Mouse (Mus musculus) retina, embryonic 14.5 days (tissue): ENCODE data around the gene Aco1.
A peak's percentile ranks its signal among the peaks of the same experiment; 100 is the strongest.

Experiments used
- DNase-seq: peaks from one replicate; pipeline ENCODE4 v3.0.0-alpha.2; 2015; ENCODE audit warnings: low spot score

Gene Aco1

DNA sequence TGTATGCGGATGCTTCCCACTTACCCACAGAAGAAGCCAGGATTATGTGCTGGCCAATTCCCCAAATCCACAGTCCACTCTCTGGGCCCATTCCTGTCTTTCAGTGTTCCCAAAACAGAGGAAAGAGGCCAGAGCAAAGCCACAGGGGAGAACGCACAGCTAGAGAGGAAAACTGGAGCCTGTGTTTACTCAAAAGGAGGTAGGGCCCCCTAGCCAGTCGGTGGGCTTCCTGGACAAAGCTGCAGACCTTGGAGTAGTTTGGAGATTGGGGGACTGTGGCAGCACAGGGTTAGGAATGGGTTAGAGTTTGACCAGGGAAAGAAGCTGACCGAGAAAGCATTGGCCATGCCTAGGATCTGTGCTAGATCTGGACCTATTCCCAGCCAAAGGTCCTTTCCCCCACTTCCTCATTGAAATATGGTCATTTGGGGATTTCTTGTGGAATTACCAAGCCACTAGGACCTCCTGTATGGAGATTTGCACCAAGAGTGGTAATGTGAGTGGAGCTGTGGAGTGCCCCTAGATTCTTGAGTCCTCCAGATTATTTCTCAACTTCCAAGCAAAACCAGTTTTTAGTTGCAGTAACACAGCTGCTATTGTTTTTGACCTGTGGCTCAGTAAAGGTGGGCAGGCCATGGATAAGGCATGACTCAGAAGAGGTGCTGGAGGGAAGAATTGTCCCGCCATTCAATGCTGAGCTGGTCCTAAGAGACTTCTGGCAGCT lies 14.8 kb downstream of the Aco1 start:
- DNase-seq, result no peak

DNA sequence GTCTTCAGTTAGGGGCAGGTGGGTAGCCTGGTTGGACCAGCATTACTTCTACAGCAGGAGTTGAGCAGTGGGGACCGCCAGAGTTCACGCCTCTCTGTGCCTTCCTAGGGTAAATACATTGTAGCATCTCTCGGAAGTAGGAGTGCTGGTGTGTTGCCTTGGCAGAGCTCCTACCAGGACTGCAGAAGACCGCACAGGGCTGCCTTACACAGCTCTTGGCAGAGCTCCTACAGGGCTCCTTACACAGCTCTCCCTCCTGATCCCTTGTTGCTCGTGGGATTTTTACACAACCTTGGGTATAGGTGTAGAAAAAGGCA lies 15.3 kb downstream of the Aco1 start:
- DNase-seq, result no peak

DNA sequence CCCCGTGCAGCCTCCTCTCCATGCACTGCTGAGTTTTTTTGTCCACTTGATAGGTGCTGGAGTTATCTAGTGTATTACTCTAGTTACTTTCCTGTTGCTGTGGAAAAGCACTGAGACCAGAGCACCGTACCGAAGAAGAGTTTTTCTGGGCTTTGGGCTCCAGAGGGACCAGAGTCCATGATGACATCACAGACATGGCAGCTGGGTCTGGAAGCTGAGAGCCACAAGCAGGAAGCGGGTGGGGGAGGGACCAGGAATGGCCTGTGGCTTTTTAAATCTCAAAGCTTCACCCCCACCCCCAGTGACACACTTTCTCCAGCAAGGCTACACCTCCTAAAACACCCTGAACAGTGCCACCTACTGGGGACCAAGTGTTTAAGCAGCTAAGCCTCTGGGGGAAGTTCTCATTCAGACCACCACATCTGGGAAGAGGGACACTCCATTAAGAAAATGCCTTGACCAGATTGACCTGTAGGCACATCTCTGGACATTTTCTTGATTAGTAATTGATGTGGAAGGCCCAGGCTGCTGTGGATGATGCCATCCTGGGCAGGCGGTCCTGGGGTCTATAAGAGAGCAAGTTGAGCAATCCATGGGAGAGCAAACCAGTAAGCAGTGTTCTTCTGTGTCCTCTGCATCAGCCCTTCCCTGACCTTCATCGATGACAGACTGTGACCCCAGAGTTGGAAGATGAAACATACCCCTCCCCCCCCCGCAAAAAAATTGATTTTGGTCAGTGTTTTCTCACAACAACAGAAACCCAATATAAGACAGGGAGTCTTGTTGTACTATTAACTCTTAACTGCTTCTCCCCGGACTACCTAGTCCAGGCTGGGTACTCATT lies 17.9 kb downstream of the Aco1 start:
- no peak for DNase-seq

DNA sequence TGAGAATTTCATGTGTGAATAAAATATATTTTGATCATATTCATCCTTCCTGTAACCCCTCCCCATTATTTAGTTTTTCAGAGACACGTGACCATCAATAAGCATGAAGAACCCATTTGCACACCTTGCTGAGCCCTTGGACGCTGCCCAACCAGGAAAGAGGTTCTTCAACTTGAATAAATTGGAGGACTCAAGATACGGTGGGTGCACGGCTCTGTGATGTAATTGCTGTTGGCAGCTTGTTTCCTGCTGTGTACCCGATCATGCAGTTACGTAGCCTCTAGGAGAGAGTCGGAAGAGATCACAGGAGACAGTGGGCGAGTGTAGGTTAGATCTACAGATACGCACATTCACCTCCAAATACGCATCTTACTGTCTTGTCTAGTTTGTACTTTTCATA lies 20.8 kb downstream of the Aco1 start:
- DNase-seq, result peak; percentile 38

DNA sequence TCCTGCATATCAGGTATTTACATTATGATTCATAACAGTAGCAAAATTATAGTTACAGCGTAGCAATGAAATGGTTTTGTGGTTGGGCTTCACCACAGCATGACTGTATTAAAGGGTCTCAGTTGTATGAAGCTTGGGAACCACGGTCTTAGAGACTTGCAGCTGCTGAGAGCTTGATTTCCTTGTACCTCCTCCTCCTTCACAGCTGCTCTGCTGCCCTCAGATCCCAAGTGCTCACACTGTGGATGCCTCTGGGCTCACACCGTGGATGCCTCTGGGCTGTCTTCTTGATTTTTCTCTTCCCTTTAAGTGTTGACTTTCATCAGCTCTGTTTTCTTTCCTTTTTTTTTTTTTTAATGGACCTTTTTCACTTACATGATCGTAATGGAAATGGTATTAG lies 28.6 kb downstream of the Aco1 start:
- DNase-seq, result no peak

DNA sequence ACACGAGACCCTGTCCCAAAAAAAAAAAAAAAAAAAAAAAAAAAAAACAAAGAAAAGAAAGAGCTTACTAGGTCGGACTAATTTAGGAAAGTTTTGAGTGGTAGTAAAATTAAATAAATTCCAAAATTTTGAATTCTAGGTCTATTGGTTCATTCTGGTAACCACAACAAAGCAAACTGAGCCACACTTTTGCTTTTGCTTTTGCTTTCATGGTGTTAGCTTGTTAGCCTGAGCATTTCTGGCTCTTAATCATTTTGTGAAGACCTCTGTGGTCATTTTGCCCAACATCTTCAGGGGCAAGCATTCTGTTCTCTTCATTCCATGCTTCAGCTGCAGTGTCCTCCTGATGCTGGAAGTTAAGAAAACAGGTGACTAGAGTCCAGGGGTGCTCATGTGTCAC lies 29.5 kb downstream of the Aco1 start:
- DNase-seq, result no peak

DNA sequence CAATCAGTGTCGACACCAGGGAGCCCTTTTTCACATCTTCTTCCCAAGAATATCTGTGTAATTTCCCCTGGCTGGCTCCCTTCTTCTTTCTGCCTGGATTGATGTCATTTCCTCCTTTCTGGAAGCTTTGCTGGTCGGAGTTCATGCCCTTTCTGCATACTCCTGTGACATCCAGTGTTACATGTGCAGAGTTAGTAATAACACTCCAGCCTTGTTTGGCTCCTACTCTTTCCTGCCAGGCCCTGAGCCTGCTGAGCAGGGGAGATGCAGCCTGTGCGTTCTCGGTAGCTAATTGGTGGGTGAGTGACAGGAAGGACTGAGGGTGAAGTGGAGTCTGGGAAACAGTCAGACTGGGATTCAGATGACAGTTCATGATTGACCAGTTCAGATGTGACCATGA lies 31.4 kb downstream of the Aco1 start:
- DNase-seq, result no peak

DNA sequence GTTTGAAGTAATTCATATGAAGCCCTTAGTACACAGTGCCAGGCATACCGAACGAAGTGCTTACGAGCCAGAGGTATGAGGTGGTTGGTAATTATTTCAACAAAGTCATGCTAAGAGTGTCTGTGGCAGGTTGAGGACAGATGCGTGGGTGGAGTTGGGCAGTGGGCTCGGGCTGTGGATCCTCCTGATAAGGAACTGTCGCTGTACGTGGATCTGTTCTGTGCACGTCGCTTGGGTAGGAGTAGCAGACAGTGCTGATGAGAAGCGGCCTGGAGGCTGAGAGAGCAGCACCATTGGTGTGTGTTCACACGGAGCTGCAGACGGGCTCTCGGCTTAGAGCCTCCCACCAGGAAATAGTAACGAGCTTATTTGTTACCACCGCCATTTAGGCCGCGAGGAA lies 35.7 kb downstream of the Aco1 start:
- DNase-seq, result no peak

DNA sequence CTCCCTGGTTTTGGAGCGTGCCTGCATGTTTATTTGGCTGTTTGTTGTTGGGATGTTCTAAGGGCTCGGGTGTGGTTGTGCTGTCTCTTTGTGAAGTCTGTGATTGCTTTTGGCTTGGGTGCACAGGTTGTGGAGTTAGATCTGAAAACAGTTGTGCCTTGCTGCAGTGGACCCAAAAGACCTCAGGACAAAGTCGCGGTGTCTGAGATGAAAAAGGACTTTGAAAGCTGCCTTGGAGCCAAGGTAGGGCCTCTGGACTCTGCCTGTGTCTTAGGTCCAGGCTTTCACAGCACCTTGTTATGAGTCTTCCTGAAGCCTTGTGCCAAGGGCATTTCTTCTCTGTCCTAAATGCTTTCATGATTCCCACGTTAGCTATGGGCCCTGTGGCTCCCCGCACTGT lies 37.2 kb downstream of the Aco1 start:
- DNase-seq, result no peak

DNA sequence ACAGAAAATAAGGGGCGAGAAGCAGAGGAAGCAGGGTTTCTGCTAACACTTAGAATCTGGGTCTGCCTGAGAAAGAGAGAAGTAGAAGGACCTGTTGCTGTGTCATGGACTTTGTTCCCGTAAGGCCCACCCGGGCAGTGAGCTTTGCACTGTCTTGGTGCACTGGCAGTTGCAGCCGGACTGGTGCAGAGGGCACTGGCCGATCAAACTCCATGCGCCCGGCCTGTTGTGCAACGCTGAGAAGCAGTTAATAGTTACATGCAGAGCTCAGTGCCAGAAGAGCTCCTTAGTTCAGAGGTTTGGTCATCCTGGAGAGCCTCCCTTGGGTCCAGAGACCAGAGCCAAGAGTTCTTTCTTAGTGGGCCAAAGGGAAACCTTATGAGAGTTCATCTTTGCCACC lies 38.8 kb downstream of the Aco1 start:
- DNase-seq, result no peak

DNA sequence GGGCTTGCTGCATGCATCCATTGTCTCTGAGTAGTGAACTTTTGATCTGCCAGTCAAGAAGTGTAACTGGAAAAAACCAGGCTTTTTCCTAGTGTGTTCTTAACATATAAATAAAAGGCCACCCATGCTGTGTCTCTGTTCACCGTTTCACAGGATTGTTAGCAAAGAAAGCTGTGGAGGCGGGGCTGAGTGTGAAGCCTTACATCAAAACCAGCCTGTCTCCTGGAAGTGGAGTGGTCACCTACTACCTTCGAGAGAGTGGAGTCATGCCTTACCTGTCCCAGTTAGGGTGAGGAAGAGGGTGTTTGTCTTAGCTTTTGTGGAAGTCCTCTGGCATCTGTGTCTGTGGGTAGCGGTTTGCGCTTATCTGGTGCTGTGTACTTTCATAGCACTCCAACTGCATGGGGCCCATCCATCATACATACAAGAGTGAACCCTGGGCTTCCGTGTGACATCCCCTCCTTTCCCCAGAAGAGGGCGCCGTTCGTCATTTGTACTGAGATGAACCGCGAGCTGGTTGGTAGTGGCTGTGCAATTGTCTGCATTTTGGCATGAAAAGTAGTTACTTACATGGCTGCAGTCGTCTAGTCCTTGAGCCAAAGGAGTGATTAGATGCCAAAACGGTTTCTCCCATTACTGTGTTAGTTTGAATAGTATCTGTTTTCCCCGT lies 39.9 kb downstream of the Aco1 start:
- peak; percentile 71 for DNase-seq

DNA sequence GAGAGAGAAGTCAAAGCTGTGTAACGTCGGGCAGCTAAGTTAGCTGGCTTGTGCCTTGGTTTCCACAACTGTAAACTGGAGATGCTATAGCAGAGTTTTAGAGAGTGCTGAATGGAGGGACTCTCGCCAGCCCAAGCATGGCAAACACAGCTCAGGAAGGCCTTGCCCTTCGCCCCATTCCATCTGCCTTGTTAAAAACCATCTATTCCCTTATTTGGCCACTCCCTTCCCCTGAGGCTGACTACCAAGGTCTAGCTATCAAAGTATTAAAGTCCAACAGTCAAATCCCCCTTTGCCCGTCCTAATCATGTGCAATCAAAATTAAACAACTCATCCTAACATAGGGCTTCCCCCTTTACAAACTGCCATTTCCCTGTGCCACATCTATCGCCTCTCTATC lies 40.9 kb downstream of the Aco1 start:
- no peak for DNase-seq

DNA sequence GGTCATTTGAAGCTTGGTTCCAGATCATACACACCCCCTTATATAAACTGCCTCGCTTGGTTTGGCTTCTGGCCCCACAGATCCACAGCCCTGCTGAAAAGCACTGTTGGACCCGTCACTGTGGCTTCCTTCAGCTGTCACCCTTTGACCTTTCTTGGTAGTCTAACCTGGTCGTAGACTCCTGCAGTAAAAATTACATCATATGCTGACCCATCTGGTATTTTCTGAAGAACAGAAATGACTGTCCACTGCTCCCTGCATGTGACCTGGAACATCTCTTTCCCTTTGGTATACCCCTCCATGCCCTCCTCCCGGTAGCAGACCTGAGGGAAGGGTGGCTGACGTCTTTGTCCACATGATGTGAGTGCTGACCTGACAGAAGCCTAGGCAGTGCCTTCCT lies 41.6 kb downstream of the Aco1 start:
- no peak for DNase-seq

DNA sequence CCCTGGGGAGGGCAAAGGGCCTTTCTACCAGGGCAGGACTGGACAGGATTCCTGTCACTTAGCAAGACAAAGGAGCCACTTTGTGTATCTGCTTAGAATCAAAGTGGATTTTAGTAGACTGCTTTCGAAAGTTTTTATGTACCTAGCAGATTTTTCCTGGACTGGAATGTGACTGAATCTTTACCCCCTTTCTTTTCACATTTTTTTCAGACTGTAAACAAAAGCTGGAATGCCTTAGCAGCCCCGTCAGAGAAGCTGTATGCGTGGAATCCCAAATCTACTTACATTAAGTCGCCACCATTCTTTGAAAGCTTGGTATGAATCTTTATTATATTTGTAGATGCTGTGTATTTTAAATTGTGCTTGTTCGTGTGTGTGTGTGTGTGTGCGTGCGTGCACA lies 45.1 kb downstream of the Aco1 start:
- DNase-seq, result no peak

DNA sequence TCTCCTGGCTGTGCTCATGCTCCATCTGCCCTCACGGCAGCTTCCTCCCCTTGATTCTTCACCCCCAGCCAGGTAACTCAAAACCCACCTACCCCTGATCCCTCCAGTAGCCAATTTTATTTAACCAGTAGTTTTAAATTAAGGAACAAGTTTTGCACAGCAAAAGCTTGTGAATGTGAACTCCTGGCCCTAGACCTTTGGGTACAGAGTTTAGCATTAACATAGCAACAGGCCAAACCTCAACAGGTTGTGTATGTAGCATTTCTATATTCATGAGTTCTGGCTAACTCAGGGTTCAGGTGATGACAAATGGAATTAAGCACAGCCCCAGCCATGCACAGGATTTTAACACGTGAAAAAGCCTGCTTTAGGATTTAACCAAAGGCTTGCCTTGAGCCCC lies 49.4 kb downstream of the Aco1 start:
- no peak for DNase-seq

DNA sequence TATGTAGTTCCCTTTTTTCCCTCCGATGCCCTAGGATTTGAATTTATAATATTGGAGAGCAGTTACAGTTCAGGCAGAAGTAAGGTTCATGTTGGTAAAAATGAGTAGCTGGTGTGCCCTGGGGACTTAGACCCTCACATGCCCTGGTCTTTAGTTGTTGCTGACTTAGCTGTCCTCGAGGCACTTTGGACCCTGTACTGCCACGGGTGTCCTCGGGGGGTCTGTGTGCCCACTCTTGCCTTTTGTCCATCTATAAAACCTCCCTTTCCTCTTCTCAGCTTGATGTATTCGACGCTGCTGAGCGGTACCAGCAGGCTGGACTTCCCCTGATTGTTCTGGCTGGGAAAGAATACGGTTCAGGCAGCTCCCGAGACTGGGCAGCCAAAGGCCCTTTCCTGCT lies 50.6 kb downstream of the Aco1 start:
- no peak for DNase-seq

DNA sequence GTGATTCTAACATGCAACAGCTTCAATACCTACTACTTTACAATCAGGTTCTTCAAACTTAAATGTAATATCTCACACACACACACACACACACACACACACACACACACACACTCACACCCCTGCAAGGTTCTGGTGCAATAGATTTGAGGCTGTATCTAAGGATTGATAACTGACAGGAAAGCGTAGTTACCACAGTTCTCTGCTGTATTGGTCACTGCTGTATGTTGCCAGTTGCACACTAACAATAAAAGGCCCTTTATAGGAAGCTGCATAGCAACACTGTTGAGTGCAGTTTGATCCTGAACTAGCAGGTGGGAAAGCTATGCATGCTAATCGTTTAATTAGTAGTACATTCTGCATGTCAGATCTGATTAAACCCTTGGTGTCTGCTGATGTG lies 52.5 kb downstream of the Aco1 start:
- no peak for DNase-seq

DNA sequence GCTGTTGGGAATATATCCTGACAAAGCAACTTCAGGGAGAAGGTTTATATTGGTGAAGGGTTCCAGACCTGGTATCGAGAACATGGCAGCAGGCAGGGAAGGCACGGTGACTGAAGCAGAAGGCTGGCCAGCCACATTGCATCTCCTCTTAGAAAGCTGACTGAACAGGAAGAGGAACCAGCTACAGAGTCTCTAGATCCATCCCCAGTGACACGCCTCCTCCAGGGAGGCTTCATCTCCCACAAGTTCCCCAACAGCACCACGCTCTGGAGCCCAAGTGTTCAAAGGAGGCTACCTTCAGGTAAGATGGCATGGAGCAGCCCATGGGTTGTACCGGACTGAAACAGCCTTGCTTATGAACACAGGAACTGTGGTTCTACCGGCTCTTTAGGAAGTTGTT lies 59.3 kb downstream of the Aco1 start:
- no peak for DNase-seq

DNA sequence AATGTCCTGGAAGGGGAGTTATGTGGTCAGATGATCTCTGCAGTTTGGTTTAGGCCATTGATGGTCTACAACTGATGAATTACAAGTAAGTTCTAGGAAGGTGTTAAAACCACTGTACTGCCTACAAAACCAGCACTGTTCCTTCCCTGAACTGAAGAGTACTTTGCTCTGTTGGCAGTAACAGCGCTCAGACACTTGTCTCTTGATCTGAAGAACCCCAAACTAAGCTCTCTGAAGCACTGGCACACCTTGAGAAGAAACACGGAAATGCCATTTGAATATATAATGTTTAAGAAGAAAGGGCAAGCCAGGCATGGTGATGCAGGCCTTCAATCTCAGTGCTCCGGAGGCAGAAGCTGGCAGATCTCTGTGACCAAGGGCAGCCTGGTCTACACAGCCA lies 61.5 kb downstream of the Aco1 start:
- DNase-seq, result no peak

DNA sequence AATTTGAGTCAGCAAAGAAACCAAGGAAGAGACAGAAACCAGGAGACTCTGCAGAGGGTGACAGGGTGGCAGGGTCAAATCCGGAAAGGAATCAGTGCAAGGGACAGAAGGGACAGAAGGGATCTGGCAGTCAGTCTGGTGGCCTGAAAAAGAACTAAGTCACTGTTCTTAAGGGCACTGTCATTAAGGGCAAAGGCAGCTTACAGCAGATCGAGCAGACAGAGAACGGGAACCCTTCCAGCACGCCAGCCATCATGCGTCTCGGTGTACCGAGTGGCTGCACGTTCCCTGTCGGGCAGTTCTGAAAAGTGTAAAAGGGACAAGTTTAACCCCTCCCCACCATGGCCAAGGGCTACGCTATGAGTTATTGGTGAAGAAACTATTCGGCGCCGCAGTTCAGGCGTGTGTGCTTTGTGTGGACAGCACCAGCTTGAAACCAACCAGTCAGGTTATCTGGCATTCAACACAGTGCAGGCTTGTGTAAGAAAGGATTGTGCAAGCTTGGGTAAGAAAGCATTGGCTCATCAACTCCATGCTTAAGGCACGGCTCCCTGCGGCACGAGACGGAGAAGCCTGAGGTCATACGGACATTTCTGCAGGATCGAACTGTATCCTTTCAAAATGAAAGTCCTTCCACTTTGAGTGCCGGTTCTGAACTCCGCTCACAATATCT lies 62.5 kb downstream of the Aco1 start:
- no peak for DNase-seq

DNA sequence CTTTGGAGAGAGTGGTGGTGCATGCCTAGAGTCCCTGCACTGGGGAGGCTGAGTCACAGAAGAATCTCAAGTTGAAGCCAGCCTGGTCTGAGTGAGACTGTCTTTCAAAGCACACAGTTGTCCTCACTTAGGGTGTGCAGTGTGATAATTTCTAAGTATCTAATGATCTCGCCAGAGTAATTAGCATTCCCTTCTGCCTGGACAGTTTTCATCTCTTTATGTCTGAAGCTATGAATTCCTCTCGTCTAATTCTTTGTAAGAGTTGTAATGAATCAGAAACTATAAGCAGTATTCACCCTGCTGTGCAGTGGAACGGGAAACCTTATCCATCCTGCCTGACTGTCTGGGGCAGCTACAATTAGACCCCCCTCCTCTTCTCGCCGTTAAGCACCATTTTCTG lies 64.8 kb downstream of the Aco1 start:
- DNase-seq, result peak; percentile 29

DNA sequence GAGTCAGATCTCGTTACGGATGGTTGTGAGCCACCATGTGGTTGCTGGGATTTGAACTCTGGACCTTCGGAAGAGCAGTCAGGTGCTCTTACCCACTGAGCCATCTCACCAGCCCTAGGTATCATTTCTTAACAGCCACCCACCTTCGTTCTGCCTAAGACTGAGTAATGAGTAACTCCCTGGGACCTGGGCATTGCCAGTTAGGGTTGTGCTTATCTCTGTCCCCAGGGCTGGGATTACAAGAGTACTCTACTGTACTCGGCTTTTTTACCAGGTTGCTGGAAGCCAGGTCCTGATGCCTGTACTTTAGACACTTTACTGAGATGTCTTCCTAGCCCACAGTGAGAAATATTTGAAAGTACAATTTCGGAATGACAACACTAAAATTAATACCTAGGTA lies 69.3 kb downstream of the Aco1 start:
- no peak for DNase-seq

DNA sequence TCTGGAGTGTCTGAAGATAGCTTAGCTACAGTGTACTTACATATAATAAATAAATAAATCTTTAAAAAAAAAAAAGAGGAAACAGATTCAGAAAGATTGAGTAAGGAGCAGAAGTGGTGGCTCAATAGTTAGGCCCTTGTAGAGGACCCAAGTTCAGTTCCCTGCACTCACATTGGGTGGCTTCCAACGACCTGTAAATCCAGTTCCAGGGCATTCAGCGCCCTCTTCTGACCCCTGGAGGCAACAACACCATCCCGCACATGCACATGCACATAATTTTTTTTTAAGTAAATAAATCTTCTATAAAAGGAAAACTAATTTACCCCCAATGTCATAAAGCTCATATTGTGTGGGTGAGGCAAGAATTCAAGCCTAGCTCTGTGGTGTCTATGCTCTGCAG lies 75.0 kb downstream of the Aco1 start:
- no peak for DNase-seq
